Mouse (Mus musculus): ENCODE data around the gene Fzd2.

DNA sequence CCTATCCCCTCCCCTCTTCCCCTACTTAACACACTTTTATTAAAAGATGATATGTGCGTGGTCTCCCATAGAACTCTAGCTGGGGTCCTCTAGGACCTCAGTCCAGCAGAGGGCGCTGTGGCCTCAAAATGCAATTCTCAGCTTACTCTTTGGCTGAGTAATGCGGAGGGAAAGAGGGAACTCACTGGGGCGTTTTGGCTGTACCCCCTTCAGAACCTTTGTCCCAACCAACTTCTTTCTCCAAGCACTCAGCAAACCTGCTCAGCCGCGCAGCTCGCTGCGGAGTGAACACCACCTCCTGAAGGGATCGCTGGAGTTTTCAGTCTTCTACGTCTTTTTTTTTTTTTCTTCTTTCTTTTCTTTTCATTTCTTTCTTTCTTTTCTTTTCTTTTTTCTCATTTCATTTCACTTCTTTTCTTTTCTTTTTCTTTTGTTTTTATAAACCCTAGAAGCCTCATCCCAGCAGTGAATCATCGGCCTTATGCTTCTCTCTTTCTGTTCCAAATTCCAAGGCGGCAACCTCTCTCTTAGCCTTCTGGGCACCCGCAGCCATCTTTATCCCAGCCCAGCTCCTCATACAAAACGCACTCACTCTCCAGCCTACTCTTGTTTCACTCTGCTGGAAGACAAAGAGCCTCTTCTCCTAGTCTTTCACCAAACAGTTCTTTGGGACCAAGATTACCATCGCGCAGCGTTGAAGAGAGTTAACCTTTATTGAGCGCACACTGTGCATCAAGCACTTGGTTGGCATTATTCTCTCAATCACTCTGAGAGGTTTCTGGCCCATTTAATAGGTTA lies 31.1 kb upstream of the Fzd2 start:
- TF ChIP-seq ZC3H11A (IDR thresholded peaks at IDR 0.05; ENCODE audit: borderline replicate concordance, low read depth, low read length) = no peak
- TF ChIP-seq ZNF384 (IDR thresholded peaks at IDR 0.05; ENCODE audit: low read depth, low read length) = peak; percentile 58; the same call in 1 of the 2 replicates

Measured in ES-E14 (cell line).